Mouse (Mus musculus) heart, postnatal 4 days (tissue): ENCODE results near the gene 1110051M20Rik. TPM values are rescaled to one million over a fixed set of nuclear protein-coding genes. Genes with fewer than 3 reads are reported as not detected.

Source experiments
- DNase-seq: peaks from one replicate; pipeline ENCODE4 v3.0.0; 2021
- total RNA-seq, 2 experiments: library from RNA; stranded (reverse); gene quantifications; 2 replicates each; pipeline ENCODE4 v1.2.3; 2021

1110051M20Rik gene
- total RNA-seq, 2 experiments from 2014 or later: 13.5 to 13.7 TPM

DNA sequence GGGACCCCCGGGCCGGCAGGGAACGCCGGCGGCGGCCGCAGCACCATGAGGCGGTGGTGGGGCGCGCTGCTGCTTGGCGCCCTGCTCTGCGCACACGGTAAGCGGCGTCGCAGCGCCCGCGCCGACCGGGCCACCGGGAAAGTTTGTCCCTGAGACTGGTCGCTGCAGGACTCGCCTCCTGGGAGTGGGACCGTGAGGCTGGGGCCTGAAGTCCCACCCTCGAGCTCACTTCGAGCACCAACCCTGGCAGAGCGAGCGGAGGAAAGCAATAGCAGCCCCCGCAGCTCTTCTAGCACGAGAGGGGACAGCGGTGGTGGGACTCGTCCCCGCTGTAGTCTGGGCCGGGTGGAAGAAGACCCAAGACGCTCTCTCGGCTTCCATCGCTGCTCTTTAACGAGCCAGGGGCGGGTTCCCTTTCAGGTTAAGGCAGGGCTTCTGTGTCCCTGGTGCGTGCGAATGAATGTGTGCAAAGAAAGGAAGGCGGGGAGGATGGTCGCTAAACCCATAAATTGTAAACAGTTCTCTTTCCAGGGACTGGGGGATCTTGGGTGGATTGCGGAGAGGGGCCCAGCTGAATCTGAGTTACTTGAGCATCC is 13.2 kb upstream of the 1110051M20Rik start:
- peak; percentile 36 for DNase-seq

DNA sequence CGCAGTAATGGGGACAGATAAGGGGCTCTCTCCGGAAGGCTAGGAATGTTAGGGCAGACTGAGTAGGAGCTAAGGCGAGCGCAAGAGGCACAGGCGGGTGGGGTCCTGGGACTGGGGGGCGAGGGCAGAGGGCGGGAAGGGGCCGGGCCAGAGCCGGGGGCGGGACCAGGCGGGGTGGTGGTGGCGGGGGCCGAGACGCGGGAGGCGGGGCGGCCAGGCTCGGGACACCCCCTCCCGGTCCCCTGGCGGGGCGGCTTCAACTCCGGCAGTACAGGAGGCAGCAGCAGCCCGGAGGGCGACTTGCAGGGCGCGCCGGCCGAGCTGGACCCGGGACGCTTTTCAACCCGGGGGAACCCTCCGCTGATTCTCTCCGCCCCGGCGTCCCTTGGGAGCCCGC is 12.8 kb upstream of the 1110051M20Rik start, which contains the start of gene Lrp4:
Gene Lrp4, plus strand, starts transcription at position 253 of the 397 bp plus-strand sequence.
- peak; percentile 74 for DNase-seq

DNA sequence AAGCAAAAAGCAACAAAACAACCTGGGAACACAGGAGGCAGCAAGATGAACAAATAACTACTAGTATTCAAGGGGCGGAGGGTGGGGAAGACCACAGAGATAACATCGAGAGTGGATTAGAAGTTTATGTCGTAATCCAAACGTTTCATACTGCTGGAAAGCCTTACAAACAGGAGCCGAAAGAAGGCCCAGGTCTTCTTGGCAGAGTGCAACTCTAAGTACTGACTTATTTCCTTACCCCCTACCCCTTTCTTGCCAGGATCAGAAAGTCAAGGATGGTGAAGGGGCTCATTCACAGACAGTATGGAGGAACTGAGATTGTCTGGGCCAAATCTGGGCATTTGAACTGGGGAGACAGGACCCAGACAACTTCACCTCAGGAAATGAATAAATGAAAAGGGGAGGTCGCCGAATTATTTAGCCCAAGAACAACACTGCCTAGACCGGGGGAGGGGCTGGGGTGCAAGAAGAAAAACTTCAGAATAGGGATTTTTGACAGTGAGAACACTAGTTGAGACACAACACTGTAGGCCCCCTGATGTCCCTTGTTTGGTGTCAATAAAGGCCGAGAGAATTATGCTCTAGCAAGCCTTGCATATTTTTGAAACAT is 12.1 kb upstream of the 1110051M20Rik start:
- DNase-seq: no peak

DNA sequence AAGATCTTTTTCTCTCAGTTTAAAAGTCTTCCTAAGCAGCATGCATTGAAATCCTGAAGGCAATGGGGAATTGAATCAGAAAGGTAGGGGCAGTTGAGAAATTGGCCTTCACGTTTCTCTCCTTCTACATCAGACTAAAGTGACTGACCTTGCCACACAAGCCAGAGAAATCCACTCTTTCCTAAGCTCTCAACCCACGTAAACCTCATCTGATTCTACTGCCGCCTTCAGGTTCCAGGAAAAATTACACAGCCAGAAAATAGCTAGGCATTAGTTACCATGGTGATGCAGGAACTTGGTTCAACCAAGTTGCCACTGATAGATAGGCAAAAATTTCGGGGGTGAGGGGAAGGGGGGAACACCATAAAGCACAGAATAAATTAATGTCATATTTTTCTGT is 11.3 kb upstream of the 1110051M20Rik start:
- DNase-seq: peak; percentile 36

DNA sequence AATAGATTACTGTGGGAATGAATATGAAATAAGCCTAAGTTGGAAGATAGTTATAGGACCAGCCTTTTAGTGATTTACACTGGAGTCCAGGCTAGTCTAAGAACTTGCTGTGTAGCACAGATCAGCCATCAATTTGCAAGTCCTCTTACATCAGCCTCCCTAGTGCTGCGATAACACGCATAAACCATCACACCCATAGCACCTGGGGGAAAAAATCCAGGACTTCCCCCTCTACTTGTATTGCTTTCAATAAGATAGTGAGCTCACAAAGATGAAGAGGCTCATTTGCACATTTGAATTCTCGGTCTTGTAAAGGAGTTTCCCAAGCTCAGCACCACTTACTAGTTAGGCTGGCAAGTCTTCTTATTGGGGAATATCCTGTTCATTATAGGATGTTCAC is 9.9 kb upstream of the 1110051M20Rik start:
- DNase-seq: no peak

DNA sequence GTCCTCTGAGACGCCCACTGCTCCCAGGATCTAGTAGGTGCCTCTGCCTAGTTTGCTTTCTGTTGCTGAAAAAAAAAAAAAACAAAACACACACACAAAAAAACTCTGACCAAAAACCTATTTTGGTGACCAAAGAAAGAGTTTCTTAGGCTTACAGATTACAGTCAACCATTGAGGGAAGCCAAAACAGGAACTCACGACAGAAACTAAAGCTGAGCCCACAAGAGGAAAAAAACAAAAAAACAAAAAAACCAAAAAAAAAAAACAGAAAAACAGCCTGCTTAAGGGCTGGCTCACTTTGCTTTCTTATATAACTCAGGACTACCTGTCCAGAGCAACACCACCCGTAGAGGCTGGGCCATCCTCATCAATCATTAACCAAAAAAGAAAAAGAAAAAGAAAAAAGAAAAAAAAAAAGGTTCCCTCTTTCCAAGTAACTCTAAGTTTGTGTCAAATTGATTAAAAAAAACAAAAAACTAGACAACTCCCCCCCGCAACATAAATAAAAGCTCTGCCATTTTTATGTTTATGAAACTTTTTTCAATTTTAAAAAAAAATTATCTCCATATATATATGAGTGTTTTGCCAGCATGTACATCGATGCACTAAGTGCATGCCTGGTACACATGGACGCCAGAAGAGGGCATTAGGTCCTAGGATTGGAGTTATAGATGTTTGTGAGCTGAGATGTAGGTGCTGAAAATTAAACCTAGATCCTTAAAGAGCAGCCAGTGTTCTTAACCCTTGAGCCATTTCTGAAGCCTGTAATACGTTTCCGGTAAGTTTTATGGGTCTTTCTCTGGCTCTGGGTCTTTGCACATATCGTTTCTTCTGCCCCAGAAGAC is 8.9 kb upstream of the 1110051M20Rik start:
- DNase-seq: no peak

DNA sequence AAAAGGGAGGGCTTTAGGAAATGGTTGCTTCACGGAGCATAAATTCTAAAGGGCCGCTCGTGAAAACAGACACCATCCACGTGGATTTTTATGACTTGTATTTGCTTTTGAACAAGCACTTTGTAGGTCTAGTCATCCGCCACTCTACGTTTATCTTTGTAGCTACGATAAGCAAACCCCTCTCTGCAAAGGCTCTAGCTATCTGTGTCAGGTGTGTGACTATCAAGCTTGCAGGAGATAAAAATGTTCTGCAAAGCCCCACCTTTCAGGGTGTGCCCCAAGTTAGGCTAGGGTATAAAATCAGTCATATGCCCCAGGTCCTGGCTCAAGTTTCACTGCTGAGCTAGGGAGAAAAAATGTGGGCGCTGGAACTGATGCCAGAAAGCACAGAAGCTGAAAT is 8.2 kb upstream of the 1110051M20Rik start:
- no peak for DNase-seq

DNA sequence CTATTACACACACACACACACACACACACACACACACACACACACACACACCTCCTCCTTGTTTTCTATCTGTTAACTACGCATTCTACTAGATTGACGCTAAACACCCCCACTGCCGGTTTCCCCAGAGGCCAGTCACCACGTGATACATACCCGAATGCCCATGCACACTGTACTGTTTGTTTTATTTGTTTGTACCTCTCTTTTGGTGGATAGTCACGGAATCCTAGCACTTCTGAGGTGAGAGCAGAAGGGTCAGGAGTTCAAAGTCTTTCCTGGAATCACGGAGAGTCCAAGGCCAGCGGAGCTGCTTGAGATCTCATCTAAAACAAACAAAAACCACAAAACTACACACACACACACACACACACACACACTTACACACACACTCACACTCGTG is 5.8 kb upstream of the 1110051M20Rik start:
- no peak for DNase-seq

DNA sequence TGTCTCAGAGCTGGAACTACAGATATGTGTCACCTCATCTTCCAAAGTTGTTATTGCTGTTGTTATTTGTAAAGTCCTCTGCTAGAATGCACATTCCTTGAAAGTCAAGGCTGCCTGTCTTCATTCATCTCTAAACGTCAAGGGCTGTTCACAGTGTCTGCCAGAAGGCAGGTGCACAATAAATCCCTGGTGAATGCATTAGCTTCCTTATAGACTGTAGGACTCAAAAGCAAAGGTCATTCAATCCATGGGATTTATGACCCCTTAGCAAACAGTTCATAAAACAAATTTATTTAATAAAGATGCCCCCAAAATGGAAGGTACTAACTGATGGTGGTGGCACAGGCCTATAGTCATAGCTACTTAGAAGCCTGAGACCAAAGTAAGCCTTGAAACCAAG is 5.2 kb upstream of the 1110051M20Rik start:
- DNase-seq: no peak

DNA sequence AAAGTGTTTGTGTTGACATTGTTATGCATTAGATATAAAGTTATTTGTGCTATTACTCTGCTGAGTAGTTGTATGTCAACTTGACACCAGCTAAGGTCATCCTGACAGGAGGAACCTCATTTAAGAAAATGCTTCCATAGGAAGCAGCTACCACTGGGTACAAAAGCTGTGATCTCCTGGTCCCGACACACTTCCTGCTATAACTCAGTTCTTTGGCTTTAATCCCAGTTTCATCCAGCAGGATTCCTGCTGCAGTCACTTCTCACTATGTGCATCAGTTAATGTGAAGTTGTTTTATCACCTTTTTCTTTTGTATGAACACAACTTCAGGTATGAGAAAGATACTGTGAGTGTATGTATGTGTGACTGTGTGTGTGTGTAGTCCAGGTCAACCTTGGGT is 2.3 kb downstream of the 1110051M20Rik start:
- no peak for DNase-seq

DNA sequence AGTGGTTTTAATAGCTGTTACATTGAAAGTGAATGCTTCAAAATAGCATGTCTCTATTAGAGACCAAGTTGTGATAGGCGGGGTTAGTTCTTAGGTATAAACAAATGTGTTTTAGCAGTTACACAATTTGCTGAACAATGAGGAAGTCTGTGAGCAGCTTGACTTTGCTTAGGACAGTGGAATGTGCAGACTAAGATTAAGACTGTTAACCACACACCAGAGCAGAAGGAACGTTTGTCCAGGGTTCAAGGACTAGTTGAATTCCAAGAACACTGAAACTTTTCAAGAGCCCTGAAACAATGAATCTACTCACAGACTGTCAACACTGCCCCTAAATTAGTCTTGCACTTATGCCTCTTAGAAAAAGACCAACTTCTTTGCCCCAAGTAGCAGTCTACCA is 2.8 kb downstream of the 1110051M20Rik start:
- no peak for DNase-seq

DNA sequence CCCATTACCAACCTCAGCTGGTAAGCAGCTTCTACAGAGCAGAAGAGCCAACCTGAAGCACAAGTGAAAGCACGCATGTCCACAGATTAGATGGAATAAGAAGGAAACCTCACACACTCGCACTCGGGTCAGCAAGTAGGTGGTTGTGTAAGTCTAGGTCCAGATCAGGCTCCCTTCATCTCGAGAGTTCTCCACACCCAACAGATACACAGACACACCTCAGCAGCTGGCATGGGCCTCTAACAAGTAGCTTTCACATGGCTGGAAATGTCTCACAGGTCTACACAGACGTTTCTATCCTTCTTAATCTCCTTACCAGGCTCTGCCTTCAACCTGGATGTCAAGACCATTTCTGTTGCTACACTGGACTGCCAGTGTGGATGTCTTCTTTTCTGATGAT is 3.8 kb downstream of the 1110051M20Rik start:
- DNase-seq: no peak

DNA sequence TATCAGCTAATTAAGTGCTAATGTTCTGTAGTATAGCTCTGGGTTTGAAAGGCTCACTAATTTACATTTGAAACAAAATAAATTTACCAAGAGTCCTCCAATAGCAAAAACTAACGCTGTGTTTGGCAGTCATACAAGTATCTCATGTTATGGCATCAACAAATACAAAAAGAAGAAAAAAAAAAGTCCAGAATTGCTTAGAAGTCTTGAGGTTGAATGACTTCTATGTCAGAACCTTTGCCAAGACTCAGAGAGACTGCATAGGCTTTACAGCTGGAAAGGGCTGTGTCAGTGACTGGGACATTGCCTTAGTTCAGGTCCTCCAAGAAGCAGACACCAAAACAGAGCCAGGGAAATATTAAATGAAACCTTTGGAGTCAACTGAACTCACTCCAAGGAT is 4.6 kb downstream of the 1110051M20Rik start:
- DNase-seq: no peak

DNA sequence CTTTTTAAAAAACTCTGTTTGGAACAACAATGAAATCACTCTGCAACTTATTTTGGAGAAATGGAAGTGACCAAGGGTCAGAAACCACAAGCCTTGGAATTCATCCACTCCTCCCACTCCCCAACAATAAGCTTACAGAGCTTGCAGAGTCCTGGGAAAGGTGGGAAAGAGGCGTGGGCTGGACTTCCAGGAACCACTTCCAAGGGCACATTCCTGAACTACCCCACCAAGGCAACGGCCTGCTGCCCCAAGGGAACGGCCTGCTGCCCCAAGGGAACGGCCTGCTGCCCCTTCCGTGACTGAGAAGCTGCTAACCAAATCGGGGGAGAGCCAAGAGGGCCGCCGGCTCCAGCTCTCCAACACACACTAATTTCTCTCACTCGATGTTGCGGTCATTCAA is 5.2 kb downstream of the 1110051M20Rik start:
- DNase-seq: no peak

DNA sequence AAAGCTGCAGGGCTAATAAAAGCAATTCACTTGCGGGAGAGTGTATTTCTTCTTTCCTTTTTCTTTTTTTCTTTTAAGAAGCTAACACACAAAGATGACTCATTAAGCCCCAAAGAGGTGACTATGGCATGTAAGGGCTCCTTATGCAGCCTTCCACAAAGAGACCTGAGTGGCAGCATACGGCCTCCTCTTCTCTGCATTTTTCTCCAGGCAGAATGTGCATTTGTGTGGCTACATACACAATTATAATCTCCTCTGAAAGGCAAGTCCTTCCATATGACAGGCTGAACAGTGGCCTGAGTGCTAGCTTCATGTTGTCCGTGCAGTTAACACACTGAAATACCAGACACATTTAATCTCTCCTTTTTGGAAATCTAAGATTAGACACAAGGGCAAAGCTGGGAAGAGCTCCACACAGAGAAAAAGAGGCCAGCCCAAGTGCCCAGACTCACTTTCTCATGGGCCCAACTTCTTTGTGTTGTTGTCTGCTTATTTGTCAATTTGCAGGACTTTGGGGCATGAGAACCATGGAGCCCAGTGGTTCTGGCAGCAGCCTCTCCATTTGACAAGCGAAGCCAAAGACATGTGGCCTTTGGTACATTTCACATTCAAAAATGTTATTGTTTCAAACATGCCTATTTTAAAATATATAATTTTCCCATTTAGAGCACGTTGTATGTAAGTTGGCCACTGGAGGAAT is 7.2 kb downstream of the 1110051M20Rik start:
- DNase-seq: no peak

DNA sequence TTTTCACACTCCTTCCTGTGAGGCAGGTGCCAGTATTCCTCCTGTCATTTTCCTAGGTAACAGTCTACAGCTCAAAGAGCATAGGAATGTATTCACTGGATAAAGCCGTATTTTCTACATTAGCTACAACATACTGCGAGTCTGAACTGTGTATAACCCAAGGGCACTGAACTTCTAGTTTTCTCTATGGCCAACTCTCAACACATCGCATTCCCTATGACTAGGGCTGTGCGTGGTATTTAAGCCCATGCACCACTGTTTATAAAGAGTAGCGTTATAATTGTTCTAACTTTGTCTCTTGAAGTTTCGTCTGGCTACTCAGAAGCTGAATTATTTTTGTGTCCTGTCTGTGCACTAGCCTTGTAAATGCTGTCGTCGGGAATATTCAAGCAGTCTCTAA is 7.8 kb downstream of the 1110051M20Rik start:
- no peak for DNase-seq

DNA sequence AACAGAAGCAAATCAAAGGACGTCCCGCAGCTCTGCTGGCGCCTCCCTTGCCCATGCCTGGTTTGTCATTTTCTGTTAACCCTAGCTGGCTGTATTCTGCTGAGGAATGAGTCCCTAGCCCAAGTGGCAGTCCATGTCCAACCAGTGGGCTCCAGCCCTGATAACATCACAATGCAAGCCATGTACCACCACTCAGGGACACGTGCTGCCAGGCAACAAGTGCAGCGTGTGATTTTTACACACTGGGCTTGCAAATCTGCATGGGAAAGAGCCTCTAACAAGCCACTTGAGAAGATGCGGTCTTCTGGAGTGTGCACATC is 13.9 kb downstream of the 1110051M20Rik start:
- DNase-seq: no peak

DNA sequence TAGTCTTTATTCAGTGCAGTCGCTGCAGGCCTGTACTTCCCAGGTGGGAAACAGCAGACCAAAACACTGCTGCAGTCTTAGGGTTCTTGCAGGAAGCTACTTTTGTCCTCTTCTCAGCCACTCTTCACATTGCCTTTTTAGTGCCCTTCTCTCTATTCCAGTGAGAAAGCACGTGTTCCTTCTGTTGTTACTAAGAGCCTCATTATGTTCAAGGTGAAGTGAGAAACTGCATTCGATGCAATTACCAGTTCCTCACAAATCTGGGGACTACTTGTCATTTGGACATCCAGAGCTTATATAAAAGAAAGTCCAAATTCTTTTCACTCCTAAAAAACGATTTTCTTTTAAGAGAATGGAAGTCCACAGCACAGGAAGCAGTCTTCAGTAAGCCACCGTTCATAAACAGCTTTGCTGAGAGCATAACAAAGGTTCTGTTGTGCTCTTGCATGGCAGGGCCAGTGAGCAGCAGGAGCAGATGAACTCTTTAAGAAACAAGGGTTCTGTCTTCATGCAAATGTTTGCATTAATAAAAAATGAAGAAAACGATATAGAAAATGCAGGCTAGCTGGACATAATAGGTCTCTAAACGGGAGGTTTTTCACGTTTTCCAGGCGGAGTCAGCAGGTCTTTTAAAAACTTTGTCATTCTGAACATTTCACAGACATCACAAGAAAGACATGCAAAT is 14.4 kb downstream of the 1110051M20Rik start:
- no peak for DNase-seq

DNA sequence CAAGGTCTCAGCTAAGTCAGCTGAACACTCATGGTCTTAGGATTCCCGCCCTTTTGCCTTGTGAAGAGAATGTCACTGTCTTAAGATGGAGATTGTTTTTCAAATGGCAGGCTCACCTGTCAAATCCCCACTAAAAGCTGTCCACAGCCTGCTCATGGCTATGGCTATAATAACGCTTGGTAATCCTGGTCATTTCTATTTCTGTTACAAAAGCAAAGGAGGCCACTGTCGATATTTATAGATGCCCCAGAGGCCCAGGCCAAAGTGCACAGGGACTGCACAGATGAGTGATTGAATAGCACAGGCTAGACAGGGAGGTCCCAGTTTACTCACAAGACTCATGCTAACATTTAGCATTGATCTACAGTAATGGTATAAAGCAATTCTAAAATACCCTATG is 15.4 kb downstream of the 1110051M20Rik start:
- no peak for DNase-seq

DNA sequence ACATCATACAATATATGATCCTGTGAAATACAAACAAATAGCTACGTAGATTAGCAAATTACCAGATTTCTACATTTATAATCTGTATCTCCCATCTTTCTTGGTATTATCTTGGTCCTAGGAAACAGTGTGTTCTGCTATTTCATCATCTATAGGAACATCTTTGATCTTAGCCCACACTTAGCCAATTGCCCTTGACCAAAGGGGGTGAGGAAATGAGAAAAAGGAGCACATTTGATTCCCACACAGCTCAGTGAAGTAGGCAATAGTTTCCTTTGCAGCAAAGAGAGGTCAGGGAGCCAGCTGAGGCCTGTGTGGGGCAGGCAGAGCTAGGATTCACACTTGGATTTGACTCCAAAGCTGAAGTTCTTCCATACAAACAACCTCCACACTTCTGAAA is 18.2 kb downstream of the 1110051M20Rik start:
- DNase-seq: no peak

DNA sequence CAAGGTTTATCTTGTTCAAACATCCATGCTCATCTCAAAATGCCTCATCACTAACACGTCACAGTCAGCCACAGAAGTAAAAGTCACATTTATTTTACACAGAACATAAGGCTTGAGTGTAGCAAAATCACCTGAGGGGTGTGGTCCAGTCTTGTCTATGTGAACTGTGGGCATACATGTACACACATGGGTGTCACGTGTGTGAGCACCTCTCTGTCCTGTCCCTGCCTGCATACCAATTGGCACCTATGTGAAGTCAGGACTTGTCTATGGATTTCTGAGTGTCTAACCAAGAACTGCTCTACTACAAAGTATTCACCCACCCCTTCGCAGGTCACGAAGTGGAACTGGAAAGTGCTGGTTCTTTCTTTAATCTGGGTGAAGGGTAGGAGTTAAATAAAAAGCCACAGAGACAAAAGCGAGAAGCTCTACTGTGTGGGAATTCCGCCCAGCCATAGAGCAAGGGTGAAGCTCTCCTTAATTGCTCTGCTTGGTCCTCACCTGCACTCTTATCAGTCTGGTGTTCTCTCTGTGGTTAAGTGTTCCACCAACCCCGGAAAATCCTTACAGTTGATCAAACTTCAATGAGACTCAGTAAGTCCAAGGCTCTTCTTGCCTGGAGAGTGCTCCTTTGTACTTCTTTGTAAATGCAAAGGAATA is 20.3 kb downstream of the 1110051M20Rik start:
- DNase-seq: no peak

DNA sequence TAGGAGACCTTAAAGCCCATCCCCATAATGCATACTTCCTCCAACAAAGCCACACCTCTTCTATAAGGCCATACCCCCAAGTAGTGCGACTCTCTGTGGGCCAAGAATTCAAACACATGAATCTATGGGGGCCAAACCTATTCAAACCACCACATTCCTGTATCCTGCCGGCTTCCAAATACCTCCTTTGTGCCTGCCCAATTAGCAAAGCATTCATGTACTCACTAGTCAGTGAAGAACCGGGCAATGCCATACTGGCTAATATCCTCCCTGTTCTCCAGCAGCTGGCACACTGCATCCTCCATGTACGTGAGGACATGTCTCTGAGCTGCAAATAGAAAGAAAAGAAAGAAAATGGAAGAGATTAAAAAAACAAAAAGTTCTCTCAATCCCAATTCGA is 22.9 kb downstream of the 1110051M20Rik start:
- DNase-seq: no peak
